Mouse (Mus musculus) stomach, postnatal 0 days (tissue): ENCODE data around the gene Cep112. TPM values are rescaled to one million over a fixed set of nuclear protein-coding genes. Genes with fewer than 3 reads are reported as not detected.

ENCODE experiments used
- ATAC-seq: fragments of 200-750 bp; cut with Nextera tagmentation; 2 replicates; pipeline ENCODE4 v1.8.0; 2017; ENCODE audit not compliant: low FRiP score, low TSS enrichment
- DNase-seq: peaks from one replicate; pipeline ENCODE4 v3.0.0-alpha.2; 2016; ENCODE audit warnings: low spot score
- H3K27ac ChIP-seq: fragments of 300-500 bp; sonication (generic); replicated peaks from 2 replicates; pipeline ENCODE4 v1.5.1; 2014; ENCODE audit warnings: mild to moderate bottlenecking, control low read depth
- H3K27me3 ChIP-seq: fragments of 300-500 bp; sonication (generic); 2 replicates; pipeline ENCODE4 v1.6.1; 2014; ENCODE audit warnings: low read length; ENCODE audit not compliant: control insufficient read depth, insufficient read depth
- H3K36me3 ChIP-seq: fragments of 300-500 bp; sonication (generic); 2 replicates; pipeline ENCODE4 v1.6.1; 2014; ENCODE audit warnings: low read length, mixed read lengths; ENCODE audit not compliant: control insufficient read depth, insufficient read depth
- H3K4me1 ChIP-seq: fragments of 300-500 bp; sonication (generic); replicated peaks from 2 replicates; pipeline ENCODE4 v1.6.1; 2014; ENCODE audit warnings: antibody characterized with exemption; ENCODE audit not compliant: control insufficient read depth, insufficient read depth
- H3K4me2 ChIP-seq: fragments of 300-500 bp; sonication (generic); replicated peaks from 2 replicates; pipeline ENCODE4 v1.6.1; 2014; ENCODE audit warnings: low read depth, mild to moderate bottlenecking, control low read depth, moderate library complexity
- H3K4me3 ChIP-seq: fragments of 300-500 bp; sonication (generic); 2 replicates; pipeline ENCODE4 v1.5.1; 2014; ENCODE audit warnings: low read depth, low read length, control low read depth
- H3K9ac ChIP-seq: fragments of 300-500 bp; sonication (generic); 2 replicates; pipeline ENCODE4 v1.6.1; 2014; ENCODE audit warnings: mild to moderate bottlenecking, low read length, control low read depth, mixed read lengths
- H3K9me3 ChIP-seq: fragments of 300-500 bp; sonication (generic); 2 replicates; pipeline ENCODE4 v1.6.1; 2016; ENCODE audit warnings: low read length; ENCODE audit not compliant: control insufficient read depth
- CTCF ChIP-seq: IDR thresholded peaks from 2 replicates; pipeline ENCODE4 v1.5.1; 2016; ENCODE audit warnings: antibody characterized with exemption, low read depth, mild to moderate bottlenecking, moderate library complexity
- EP300 ChIP-seq: optimal IDR thresholded peaks from 2 replicates; pipeline ENCODE3; 2016; ENCODE audit warnings: antibody characterized with exemption
- WGBS: fragments of 180-500 bp; shearing (Covaris S2); extraction: QIAGEN DNeasy Blood & Tissue Kit; methylation state at CpG from one replicate; pipeline ENCODE4 v1.1.7; 2014; 5-methylcytosine and 5-hydroxymethylcytosine counted together
- polyA plus RNA-seq: library from polyadenylated mRNA; unstranded; fragments of >200 nt; fragmentation: Nextera tagmentation; extraction: Ambion mirVana; gene quantifications from 2 replicates; pipeline ENCODE4 v1.2.1, GENCODE M21; 2015

Cep112 gene
- polyA plus RNA-seq = 3.3 and 3.5 TPM in 2 replicates

- peak; percentile 96 for DNase-seq
- Histone ChIP-seq H3K27ac (peak within 1 kb of the TSS; percentile 69), H3K9ac (peak within 1 kb of the TSS; percentile 81), H3K4me3 (peak within 1 kb of the TSS; percentile 72), H3K4me2 (peak within 1 kb of the TSS; percentile 85), H3K9me3 (no peaks in the 10 kb centered on the region), H3K36me3 (no peaks in the 10 kb centered on the region), H3K27me3 (no peaks in the 10 kb centered on the region), H3K4me1 (no peaks in the 10 kb centered on the region; the same call in 1 of the 2 replicates)
- TF ChIP-seq EP300 (no peak), CTCF (no peak)
- peak; percentile 99 for ATAC-seq
- WGBS = under 1% methylated on average over 60 of the region's 61 CpGs
These were observed at the start of gene Cep112 for GRCm38 (mm10) chr11:108424889-108425591. TSS of gene Cep112 (plus strand) at chr11:108425192.

- TF ChIP-seq EP300 = no peak
- H3K27me3 ChIP-seq = no peaks in the 10 kb centered on the region
These were observed 48.2 kb upstream of the Cep112 start for GRCm38 (mm10) chr11:108376815-108377214.

GRCm38 (mm10) chr11:108377680-108378362 is 47.2 kb upstream of the Cep112 start:
- no peaks in the 10 kb centered on the region for H3K36me3 ChIP-seq
- DNase-seq (peak; percentile 88), ATAC-seq (peak; percentile 85)
- H3K4me1 ChIP-seq = no peaks in the 10 kb centered on the region
- TF ChIP-seq CTCF = peak; percentile 99
- TF ChIP-seq EP300 = no peak
- no peak overlapping the region for H3K4me3 ChIP-seq
- H3K9me3 ChIP-seq = no peaks in the 10 kb centered on the region; the same call in 1 of the 2 replicates
- WGBS = 33% methylated on average over 19 of the region's 19 CpGs
- H3K27me3 ChIP-seq = no peaks in the 10 kb centered on the region
- no peak overlapping the region for H3K9ac ChIP-seq
- 0 out of 2 replicates have a peak overlapping the region, but pooled peaks have one; percentile 1 for H3K4me2 ChIP-seq
- H3K27ac ChIP-seq = no peak overlapping the region

More at GRCm38 (mm10) chr11:108376815-108377214, 48.2 kb upstream of the Cep112 start:
- Histone ChIP-seq H3K4me1 (no peaks in the 10 kb centered on the region), H3K36me3 (no peaks in the 10 kb centered on the region), H3K27ac (no peak overlapping the region), H3K4me3 (no peak overlapping the region), H3K4me2 (no peak overlapping the region), H3K9me3 (no peaks in the 10 kb centered on the region), H3K9ac (no peak overlapping the region)
- ATAC-seq = no peak
- DNase-seq = no peak
- WGBS = 93% methylated on average over 7 of the region's 7 CpGs

GRCm38 (mm10) chr11:108378363-108378751 is 46.6 kb upstream of the Cep112 start:
- H3K4me2 ChIP-seq = no peak overlapping the region
- H3K4me3 ChIP-seq = no peak overlapping the region
- no peak overlapping the region for H3K9ac ChIP-seq
- H3K4me1 ChIP-seq = no peaks in the 10 kb centered on the region
- H3K36me3 ChIP-seq = no peaks in the 10 kb centered on the region
- TF ChIP-seq CTCF (no peak), EP300 (no peak)
- no peaks in the 10 kb centered on the region; the same call in 1 of the 2 replicates for H3K9me3 ChIP-seq
- DNase-seq (no peak), ATAC-seq (0 out of 2 replicates have a peak, but pooled peaks have one; percentile 12)
- H3K27me3 ChIP-seq = no peaks in the 10 kb centered on the region
- 60% methylated on average over 4 of the region's 4 CpGs for whole genome bisulfite sequencing
- H3K27ac ChIP-seq = no peak overlapping the region

- ATAC-seq (no peak), DNase-seq (no peak)
- no peaks in the 10 kb centered on the region for H3K36me3 ChIP-seq
- no peak overlapping the region for H3K4me3 ChIP-seq
- H3K4me1 ChIP-seq = no peaks in the 10 kb centered on the region
- no peaks in the 10 kb centered on the region for H3K27me3 ChIP-seq
- no peak overlapping the region for H3K4me2 ChIP-seq
- 68% methylated on average over 3 of the region's 3 CpGs for WGBS
- no peak overlapping the region for H3K27ac ChIP-seq
- H3K9ac ChIP-seq = no peak overlapping the region
- no peaks in the 10 kb centered on the region; the same call in 1 of the 2 replicates for H3K9me3 ChIP-seq
- TF ChIP-seq EP300 (no peak), CTCF (no peak)
These were observed 42.3 kb upstream of the Cep112 start for GRCm38 (mm10) chr11:108382664-108383063.
